Mouse (Mus musculus): Measurements from ENCODE around the gene D5Ertd579e.
"Not testable (repeated sequence)": the region's sequence is repeated elsewhere in the genome, so short reads cannot be mapped to it uniquely, and the experiment has no call there.

The D5Ertd579e gene

DNA sequence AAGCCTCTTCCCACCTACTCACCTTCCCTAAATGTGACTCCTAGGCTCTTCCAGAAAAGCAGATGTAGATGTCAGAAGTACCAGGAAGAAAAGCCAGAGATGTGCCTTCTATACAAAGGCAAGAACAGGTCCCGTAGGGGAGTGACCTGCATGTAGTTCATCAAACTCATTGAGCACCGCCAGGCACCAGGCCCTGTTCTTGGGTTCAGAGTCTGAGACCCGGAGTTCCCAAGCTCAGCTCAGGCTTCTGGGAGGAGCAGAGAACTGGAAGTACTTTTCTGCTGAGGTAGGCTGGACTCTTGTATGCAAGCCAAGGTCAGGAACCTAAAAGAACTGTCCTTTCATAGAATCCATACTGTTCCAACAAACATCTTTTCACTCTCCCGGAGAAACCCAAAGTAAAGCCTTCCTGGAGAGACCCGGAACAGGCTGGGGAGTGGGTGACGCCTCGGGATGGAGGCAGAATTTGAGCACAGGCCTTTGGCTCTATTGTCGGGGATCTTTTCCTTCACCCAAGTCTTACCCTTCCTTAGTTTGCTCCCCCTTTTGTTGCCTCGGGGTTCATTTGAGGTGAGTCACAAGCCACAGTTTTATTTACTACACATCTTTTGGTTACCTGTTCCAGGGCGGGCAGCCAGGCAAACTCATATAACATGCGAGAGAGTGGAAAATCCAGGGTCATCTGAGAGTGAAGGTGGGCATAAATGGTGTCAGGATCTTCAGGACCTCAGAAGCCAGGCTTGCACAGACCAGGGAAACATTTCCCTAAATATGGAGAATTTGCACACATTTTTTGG, 878 bp upstream of the D5Ertd579e start:
- in situ Hi-C loops (cut with MboI; ENCODE audit: low pct_unique_long_range_greater_than_20kb in 1 of 2, low sequenced_read_pairs in 2 of 2, unreplicated experiment in 1 of 2) = no loop called here

DNA sequence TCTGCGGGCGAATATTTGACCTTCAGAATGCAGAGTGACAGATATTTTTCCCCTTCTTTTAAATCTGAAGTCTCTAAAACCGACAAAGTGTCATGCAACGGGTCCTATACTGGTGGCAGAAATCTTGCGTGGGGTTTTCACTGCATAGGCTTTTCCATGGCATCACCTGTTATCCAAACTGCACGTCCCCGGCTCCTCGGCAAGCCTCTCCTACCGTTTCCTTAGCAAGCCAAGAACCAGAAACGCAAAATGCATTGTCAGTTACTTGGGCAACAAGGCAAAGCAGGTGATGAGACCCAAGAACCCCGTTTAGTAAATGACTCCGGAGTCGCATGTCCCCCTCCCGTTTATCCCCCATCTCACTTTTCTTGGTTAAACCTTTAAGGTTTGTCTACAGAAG, 819 bp downstream of the D5Ertd579e start:
- in situ Hi-C loops (cut with MboI; ENCODE audit: low pct_unique_long_range_greater_than_20kb in 1 of 2, low sequenced_read_pairs in 2 of 2, unreplicated experiment in 1 of 2) = no loop called here

- in situ Hi-C loops (cut with MboI; ENCODE audit: low pct_unique_long_range_greater_than_20kb in 1 of 2, low sequenced_read_pairs in 2 of 2, unreplicated experiment in 1 of 2) = no loop called here
These were observed 2.2 kb downstream of the D5Ertd579e start for GRCm38 (mm10) chr5:36693651-36694050.

DNA sequence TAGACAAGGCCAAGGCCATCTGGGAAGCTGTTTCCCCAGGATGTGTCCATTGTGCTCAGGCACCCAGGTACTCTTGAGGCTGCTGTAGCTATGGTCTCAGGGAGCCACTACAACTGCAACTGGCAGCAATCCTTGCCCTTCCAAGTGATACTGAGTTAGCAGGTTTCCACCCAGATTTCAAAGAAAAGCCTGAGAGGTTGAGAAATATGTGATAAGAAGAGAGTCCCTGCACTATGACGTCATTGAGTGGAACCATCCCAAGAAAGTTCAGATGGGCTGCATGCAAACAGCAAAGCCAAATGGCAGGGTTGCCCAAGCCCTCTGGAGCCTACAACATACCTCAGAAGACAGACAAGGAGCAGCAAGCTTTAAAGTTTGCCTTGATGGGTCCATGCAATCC, 4.4 kb downstream of the D5Ertd579e start:
- in situ Hi-C loops (cut with MboI; ENCODE audit: low pct_unique_long_range_greater_than_20kb in 1 of 2, low sequenced_read_pairs in 2 of 2, unreplicated experiment in 1 of 2) = no loop called here

DNA sequence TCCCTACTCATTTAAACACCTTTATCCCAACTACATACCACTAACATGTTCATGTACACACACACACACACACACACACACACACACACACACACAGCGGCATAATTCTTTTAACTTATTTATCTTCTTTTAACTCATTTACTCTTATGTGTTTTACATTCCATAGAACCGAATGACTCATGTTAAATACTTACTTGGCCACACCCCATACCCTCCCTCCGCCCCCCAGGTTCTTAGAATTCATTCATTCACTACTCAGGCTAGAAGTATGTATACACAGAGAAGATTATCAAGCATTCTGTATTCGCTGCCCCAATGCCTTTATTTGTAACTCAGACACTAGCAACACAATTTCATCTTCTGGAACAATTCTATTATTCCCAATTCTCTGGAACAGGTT, 10.7 kb downstream of the D5Ertd579e start:
- in situ Hi-C loops (cut with MboI; ENCODE audit: low pct_unique_long_range_greater_than_20kb in 1 of 2, low sequenced_read_pairs in 2 of 2, unreplicated experiment in 1 of 2) = no loop called here

DNA sequence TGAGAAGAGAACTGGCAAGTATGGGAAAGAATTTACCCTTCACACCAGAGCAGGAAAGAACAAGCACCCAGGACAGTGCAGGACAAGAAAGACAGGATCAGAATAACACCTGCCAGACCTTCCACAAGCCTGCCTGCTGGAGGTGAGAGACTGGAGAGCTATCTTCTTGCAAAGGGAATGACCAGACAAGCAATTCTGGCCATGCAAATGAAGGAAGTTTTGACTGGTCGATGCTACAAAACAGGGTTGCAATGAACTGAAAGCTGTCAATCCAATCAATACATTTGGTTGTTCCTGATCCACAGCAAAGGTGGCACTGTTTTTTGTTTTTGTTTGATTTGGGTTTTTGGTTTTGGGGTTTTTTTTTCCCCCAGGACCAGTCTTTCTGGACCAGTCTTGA, 12.2 kb downstream of the D5Ertd579e start:
- in situ Hi-C loops (cut with MboI; ENCODE audit: low pct_unique_long_range_greater_than_20kb in 1 of 2, low sequenced_read_pairs in 2 of 2, unreplicated experiment in 1 of 2) = no loop called here

GRCm38 (mm10) chr5:36681219-36681618, 14.6 kb downstream of the D5Ertd579e start:
- in situ Hi-C loops (cut with MboI; ENCODE audit: low pct_unique_long_range_greater_than_20kb in 1 of 2, low sequenced_read_pairs in 2 of 2, unreplicated experiment in 1 of 2) = no loop called here

DNA sequence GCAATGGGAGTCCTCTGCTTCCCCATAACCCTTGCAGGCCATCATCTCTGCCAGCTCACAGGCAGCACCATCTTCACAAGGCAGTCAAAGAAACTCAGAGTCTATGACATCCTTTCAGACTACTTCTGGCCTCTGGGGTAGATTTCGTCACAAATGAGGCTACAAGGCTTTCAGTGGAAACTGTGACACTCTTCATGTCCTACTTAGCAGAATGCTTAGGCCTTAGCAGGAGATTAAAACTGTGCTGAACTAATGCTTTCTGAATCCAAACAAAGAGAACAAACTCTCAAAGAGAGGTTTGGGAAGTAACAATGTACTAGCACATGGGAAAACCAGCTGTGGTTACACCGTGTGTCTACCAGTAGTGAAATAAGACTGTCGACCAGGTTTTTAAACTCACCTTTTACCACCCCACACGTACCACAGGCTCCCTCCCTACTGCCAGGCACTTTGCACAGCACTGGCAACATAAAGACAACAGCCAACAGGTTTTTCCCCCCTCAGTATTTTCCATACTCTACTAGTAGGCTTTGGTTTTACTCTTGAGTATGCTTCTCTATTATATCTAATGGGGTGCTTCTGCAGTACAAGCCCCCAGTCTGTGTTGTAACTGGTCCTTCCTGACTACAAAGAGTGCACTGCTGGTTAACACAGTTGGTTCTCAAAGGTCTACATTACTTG, 15.8 kb downstream of the D5Ertd579e start:
- in situ Hi-C loops (cut with MboI; ENCODE audit: low pct_unique_long_range_greater_than_20kb in 1 of 2, low sequenced_read_pairs in 2 of 2, unreplicated experiment in 1 of 2) = no loop called here

- in situ Hi-C loops (cut with MboI; ENCODE audit: low pct_unique_long_range_greater_than_20kb in 1 of 2, low sequenced_read_pairs in 2 of 2, unreplicated experiment in 1 of 2) = no loop called here
These were observed 17.0 kb downstream of the D5Ertd579e start for GRCm38 (mm10) chr5:36678799-36679198.

- in situ Hi-C loops (cut with MboI; ENCODE audit: low pct_unique_long_range_greater_than_20kb in 1 of 2, low sequenced_read_pairs in 2 of 2, unreplicated experiment in 1 of 2) = no loop called here
These were observed 17.9 kb downstream of the D5Ertd579e start for GRCm38 (mm10) chr5:36677907-36678306.

GRCm38 (mm10) chr5:36675466-36675865, 20.4 kb downstream of the D5Ertd579e start:
- in situ Hi-C loops (cut with MboI; ENCODE audit: low pct_unique_long_range_greater_than_20kb in 1 of 2, low sequenced_read_pairs in 2 of 2, unreplicated experiment in 1 of 2) = no loop called here

DNA sequence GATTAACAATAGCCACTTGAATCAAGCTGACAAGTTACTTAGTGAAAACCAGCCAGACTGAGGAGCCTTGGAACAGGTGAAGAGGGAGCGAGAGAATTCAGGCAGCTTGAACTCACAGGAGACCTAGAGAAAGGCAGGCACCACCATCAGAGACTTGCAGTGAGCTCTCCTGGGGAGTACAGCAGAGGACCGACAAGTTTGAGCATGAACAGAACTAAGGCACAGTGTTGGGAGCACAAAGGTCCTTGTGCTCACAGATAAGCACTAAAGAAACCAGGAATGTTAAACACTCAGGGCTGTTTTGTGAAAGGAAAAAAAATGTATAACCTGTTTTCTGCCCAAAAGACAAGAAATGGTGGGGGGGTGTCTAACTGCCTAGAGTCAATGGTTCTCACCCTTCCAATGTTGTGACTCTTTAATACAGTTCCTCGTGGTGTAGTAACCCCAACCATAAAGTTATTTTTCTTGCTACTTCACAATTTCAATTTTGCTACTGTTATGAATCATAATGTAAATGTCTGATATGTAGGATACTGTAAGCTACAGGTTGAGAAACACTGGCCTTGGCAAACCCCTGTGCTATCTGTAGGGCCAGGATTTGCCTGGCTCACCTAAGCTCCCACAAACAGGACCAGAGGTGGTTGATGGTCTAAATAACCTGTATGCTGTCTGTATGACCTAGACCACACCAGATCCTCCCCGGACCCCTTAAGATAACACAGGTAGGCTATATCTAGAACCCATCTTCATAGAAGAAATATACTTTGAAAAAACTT, 21.0 kb downstream of the D5Ertd579e start:
- in situ Hi-C loops (cut with MboI; ENCODE audit: low pct_unique_long_range_greater_than_20kb in 1 of 2, low sequenced_read_pairs in 2 of 2, unreplicated experiment in 1 of 2) = no loop called here

DNA sequence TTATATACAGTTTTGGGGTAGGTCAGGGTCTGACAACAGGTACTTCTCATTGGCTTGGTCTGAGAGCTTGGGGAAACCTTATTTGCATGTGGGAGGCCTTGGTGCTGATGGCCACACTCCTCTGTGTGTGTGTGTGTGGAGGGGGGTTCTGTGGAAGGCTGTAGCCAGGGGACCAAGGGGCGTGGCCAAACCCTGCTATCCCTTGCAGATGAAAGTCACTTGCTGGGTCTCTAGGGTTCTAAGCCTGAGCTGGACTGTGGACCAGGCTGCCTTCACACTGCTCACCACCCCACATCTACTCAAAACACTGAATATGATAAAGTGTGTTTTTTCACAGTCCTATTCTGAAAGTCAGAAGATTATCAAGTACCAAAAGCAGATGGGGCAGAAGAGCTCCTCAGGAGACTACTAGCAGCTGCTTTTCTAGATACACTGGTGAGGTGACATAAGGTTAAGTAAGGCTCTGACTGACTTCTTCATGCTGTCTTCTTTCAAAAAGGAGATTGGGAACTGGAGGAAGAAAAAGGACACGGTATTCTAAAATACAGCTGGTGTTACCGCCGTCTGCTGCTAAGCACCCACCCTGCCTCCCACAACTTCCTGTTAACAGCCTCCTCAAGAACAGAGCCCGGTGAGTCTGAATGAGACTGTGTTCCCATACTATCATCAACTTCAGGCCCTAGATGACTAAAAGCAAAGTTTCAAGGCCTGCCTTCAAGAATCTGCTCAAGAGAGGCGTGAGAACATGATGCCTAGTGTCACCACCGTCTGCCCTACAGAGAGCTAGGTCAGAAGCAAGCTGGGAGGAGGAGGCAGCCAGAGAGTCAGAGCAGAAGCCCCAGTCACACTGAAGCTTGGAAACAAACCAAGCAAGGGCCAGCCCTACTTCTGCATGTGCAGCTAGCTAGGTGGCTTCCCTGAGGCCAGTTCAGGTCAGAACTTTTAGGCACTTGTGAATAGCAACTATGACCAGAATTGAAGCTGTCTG, 26.5 kb downstream of the D5Ertd579e start:
- in situ Hi-C loops (cut with MboI; ENCODE audit: low pct_unique_long_range_greater_than_20kb in 1 of 2, low sequenced_read_pairs in 2 of 2, unreplicated experiment in 1 of 2) = no loop called here

GRCm38 (mm10) chr5:36668572-36668971, 27.3 kb downstream of the D5Ertd579e start:
- in situ Hi-C loops (cut with MboI; ENCODE audit: low pct_unique_long_range_greater_than_20kb in 1 of 2, low sequenced_read_pairs in 2 of 2, unreplicated experiment in 1 of 2) = no loop called here

DNA sequence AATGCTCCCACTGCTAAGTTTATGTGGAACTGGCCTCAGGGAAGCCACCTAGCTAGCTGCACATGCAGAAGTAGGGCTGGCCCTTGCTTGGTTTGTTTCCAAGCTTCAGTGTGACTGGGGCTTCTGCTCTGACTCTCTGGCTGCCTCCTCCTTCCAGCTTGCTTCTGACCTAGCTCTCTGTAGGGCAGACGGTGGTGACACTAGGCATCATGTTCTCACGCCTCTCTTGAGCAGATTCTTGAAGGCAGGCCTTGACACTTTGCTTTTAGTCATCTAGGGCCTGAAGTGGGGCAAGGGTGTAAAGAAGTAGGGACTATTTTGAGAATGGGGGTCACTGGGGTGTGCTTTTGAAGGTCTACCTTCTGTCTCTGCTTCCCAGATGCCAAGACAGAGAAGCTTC, 27.8 kb downstream of the D5Ertd579e start:
- in situ Hi-C loops (cut with MboI; ENCODE audit: low pct_unique_long_range_greater_than_20kb in 1 of 2, low sequenced_read_pairs in 2 of 2, unreplicated experiment in 1 of 2) = not testable (repeated sequence)

- in situ Hi-C loops (cut with MboI; ENCODE audit: low pct_unique_long_range_greater_than_20kb in 1 of 2, low sequenced_read_pairs in 2 of 2, unreplicated experiment in 1 of 2) = no loop called here
These were observed 28.7 kb downstream of the D5Ertd579e start for GRCm38 (mm10) chr5:36667165-36667564.

- in situ Hi-C loops (cut with MboI; ENCODE audit: low pct_unique_long_range_greater_than_20kb in 1 of 2, low sequenced_read_pairs in 2 of 2, unreplicated experiment in 1 of 2) = not testable (repeated sequence)
These were observed 29.1 kb downstream of the D5Ertd579e start for GRCm38 (mm10) chr5:36666699-36667098.

DNA sequence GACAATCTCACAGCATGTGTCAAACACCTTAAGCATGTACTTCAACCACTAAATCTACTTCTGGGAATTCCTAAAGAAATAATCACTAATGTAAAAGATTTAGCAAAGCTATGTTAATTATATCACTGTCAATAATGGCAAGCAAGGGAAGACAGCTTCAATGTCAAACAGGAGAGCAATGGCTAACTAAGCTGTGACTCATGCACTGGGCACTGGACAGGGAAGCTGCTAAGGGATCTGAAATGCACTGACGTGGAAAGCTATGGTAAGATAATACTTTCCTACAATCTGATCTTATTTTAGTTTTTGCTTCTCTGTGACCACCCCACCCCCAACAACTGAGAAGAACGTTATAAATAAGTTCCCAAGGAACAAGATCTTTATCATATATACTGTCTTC, 32.5 kb downstream of the D5Ertd579e start:
- in situ Hi-C loops (cut with MboI; ENCODE audit: low pct_unique_long_range_greater_than_20kb in 1 of 2, low sequenced_read_pairs in 2 of 2, unreplicated experiment in 1 of 2) = no loop called here
